Mouse (Mus musculus) megakaryocyte-erythroid progenitor cell, adult 5-6 weeks (primary cell): ENCODE data around the gene Zeb2. TPM values are rescaled to one million over a fixed set of nuclear protein-coding genes. Genes with fewer than 3 reads are reported as not detected.

ENCODE experiments used
- ATAC-seq: replicated peaks from 2 replicates; pipeline ENCODE4 v1.8.0; 2016; ENCODE audit warnings: mild to moderate bottlenecking, inconsistent platforms; ENCODE audit not compliant: severe bottlenecking, poor library complexity, low FRiP score, low TSS enrichment
- total RNA-seq, 2 experiments: library from RNA; stranded (forward) in 1 of 2; stranded (reverse) in 1 of 2; fragments of 200-1000, 215-1000 nt in 1 of 2; fragments of >200 nt in 1 of 2; fragmentation: Nextera tagmentation in 1 of 2; gene quantifications; 2 replicates each; pipeline ENCODE4 v1.2.3; 2014 to 2017

Zeb2 gene
- total RNA-seq, 2 experiments from 2014 or later, result 119 to 125 TPM

DNA sequence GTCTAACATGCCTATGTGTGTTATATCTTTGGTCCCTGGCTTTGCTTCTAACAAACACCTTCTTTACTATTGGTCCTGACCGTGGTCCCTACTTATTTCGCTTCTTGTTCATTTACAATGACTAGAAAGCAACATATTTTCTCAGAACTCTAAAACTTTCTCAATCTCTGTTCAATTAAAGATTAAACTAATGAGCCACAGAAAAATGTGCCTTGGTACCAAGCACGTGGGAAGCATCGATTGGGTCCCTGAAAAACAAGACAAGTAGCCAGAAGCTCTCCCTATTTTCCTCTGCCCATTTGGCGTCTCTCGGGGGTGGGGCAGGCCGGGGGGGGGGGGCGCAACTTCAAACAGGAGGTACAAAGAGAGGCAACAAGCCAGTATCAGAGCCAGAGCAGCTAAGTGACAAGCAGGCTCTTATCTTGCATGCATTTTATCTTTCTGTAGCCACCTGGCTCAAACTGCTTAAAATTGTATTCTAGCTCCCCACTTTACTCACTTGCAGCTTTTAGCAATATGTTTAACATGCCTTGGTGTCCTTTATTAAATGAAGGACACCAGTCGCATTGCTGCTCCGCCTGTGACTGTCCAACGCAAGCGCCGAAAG is 76.4 kb downstream of the Zeb2 start:
- peak; percentile 73 for ATAC-seq

DNA sequence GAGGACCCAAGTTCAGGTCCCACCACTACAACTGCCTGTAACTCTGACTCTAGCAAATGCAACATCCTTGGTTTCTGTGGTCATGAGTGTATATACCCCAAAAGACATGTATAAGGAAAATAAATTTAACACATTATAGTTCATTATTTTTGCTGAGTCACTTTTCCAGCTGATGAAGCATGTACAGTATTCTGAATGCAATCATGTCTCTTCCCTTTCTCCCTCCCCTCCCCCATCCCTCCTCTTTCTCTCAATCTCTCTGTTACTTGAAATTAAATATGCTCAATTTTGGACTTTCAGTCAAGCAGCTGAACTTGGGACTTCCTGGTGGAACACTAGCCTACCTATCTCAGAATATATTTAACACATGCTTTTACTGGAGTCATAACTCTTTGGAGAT is 77.7 kb downstream of the Zeb2 start:
- no peak for ATAC-seq

DNA sequence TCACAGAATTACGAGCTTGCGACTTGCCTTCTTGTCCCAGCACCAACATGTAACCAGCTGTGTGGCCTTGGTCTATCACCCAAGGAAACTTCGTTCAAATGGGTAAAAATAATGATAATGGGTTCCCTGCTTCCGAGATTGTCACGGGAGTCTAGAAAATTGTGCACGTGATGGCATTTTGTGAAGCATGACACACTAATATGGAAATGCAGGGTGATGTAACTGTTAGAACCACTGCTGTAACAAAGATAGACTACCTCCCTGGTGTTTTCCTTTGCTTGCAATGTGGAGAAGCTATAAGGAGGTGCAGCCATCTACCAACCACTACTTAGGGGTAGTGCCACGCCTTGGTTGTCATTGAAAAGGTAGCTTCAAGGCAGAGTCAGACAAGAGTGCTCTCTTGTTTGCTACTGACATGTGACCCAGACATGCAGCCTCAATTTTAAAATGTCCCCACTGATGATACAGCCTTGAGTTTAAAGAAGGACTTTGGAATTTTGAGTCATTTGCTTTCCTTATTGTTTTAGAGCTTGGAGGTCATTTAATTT is 89.0 kb downstream of the Zeb2 start:
- no peak for ATAC-seq

DNA sequence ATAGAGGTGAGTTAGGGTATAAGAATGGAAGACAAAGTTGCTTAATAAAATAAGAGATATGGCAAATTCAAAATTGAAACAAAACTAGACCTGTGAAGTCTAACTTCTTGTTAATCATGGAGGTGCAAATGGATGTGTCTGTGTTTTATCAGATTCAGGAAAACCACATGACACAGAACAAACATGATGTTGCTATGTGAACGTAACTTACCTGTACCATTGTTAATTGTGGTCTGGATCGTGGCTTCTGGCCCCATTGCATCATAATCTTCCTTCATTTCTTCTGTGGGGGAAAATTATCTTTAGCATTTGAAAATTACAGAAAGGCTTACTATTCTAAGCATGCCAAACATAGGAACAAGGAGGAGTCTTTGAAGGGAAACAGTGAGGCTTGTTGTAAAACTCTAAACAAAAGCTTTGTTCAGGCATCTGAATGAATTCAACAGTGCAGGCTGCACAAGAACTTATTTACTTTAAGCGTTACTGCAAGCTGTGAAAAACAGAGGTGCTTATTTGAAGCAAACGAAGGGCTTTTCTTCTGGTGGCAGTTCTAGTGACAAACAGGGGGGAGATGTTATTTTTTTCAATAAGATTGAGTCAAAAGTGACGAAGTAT is 99.9 kb downstream of the Zeb2 start:
- ATAC-seq, result no peak

DNA sequence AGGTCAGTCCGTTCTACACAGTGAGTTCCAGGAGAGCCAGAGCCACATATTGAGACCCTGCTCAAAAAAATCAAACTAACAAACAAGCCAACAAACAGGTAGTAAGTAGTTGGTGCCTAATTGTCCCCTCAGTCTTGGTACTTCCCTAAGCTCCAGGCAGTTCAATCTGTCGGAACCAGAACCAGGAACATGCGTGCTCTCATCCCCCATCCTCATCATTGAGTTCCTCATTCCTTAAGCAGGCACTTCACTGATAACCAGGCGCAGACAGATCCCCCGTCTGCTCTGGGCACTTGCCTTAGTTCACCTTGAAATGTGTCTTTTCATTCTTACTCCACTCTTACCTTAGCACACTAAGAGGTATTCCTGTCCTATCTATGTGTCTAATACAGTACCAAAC is 103.9 kb downstream of the Zeb2 start:
- ATAC-seq, result peak; percentile 37; the same call in 1 of the 2 replicates

DNA sequence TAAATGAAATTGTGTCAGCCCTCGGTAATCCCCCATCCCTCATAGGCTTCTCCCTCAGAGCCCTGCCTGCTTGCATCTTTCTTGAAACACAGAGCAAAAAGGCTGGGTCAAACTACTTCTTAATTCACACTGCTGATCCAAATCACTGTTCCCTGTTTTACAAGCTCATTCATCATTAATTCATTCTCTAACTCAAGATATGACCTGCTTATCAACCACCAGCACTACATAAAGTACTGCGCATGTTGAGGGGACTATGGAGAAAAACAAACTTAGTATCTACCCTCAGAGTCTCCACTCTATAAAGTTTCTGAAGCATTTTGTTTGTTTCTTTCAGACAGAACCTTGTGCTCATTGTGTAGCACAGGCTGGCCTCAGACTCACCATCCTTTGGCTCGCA is 104.5 kb downstream of the Zeb2 start:
- ATAC-seq, result peak; percentile 22; the same call in 1 of the 2 replicates

DNA sequence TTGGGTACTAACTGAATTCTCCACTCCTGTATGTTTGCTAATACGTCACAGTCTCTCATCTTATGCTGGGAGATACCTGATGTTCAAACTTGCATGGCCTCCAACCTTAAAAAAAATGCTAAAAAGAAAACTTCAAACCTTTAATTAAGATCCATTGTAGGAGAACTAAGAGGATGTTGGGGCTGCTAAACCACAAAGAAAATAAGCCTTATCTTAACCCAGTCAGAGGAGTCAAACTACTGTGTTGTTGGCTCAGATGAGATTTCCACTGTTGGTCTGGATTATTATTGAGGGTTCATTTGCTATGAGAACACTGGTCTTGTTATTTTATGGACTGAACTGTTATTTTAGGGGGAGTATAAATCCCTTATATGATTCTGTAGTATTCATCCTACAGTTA is 106.5 kb downstream of the Zeb2 start:
- ATAC-seq, result peak; percentile 81

DNA sequence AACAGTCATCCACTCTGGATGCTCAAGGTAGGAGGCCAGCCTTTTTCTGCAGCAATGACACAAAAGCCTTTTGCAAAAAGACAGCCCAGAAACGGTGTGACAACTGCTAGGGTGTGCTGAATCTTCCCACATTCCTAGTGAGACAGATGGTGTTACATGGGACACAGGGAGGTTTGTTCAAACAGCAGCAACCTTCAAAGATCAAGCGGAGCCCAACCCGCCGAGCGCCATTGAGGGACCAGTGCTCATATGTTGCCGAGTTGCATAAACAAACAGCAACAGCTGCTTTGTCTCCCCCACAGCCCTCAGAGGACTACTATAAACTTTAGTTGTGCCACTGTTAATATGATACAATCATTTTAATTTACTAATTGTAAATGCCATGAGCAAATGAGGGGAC is 117.3 kb downstream of the Zeb2 start:
- no peak for ATAC-seq

DNA sequence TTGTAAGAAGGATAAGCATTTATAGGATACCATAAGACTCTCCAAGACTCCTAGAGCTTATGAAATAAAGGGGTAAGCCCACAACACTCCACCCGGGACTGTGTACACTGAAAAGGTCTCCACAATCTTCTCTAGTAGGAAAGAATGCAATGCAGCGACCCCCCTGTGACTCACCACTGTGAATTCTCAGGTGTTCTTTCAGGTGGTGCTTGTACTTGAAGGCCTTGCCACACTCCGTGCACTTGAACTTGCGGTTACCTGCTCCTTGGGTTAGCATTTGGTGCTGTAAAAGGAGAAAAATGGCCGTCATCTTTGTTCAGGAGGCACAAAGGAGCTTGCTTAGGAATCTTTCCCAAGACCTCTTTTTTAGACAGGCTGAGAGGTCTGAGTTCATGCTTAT is 118.5 kb downstream of the Zeb2 start:
- ATAC-seq, result no peak

DNA sequence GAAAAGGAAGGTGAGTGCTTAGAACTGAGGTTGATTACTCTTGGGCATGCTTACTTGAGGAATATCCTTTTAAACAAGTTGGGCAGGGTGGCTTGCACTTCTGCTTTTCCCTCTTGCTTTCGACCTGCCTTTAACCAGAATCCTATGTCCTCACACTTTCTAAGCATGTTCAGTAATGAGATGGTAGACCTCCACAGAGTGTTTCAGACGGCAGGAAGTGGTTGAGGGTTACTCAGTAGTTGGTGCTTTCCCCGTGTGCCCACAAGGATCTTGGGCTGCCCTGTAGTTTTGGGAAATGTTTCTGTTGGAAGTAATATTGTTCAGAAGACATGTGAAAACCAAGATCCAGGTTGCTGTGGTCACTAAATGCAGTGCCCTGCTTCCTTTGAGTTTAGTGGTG is 135.5 kb downstream of the Zeb2 start:
- ATAC-seq, result 0 out of 2 replicates have a peak, but pooled peaks have one; percentile 20

DNA sequence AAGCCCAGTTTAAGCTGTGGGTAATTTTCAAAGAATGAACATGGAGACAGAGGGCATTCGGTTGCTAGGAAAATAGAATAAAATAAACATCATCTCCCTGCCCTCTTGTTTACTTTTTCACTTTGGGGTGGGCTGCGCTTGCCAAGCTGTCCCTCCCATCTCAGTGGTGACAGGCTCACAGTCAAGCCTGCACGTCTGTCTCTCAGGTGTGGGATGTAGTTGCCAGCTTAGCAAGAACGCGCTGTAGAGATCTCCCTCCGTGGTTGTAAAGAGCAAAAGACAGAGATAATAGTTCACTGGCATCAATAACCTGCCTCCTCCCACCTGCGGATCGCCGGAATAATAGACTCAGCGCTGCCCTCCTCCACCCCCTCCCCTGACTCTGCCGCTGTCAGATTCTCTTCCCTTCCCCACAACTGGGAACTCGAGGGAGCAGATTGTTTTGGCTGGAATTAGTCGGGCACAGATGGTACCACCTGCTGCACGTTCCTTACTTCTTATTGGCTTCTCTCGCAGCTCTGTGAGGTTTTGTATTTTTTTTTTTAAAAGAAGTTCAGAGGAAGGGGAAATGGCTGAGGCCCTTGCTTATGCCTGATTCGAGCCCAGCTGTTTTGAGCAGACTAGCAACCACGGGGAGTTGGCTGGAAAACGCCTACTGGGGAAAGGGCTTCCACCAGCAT is 138.0 kb downstream of the Zeb2 start:
- ATAC-seq, result peak; percentile 61

DNA sequence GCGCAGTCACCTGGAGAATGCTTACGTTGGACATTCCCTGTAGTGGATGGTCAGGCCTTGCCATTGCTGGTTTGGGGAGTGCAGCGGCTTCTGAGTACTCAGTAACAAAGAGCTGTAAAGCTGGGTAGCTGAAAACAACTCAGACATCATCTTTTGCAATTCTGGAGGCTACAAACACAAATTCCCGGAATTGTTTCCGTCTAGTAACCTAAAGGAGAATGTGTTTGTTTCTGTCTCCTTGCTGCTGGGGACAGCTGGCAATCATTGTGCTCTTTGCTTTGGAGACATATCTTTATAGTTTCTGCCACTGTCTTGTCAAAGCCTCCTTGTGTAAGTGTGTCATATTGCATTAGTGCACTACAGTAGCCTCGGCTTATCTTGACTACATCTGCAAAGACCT is 139.2 kb downstream of the Zeb2 start:
- ATAC-seq, result no peak

DNA sequence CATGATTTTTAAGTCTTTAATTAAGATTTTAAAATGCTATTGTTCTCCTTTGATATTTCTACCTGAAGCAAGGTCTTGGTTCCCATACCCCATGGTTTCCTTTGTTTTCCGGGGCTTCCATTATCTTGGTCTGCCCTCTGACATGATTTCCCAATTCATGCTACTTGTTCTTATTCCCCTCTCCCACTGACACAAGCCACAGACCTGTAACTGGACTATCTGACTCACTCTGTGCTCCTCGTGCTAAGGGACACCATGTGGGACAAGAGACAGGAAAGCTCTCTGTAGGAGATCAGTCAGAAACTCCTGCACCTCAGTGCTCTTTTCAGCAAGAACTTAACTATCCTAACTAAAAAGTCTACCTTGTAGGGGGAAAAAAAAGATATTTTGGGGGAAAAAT is 139.6 kb downstream of the Zeb2 start:
- no peak for ATAC-seq

DNA sequence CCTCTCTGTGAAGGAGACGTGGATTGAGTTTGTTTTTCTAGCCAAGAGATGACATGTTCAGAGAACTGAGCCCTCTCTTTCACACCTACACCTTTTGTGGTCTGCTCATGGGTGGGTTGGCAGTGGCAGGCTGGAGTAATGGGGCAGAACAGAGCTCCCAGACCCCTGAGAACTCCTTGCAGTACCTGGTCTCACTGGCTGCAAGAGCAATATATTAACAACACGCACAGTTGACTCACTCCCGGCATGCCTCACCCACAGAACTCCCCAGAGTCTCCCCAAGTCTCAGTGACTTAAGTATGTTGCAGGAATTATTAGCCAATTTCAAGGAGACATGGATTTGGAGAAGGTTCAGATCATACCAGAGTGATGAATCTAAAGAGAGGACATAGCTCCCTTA is 140.1 kb downstream of the Zeb2 start:
- ATAC-seq, result no peak

DNA sequence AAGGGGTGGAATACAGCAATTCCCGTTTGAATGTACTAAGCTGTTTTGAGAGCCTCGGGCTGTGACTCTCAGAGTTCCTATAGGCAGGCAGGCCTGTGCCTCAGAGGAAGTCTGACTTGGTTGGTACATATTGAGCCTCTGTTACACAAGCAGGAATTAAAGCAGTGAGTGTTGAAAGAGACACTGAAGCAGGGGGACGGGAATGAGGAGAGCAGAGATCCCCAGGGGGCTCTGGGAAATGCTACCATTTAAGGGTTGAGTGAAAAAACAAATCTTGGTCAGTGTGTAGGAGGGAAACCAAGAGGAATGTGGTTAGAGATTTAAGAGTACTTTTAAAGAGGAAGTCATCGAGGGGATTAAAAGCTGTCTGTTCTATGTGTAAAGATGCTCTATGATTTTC is 140.7 kb downstream of the Zeb2 start:
- ATAC-seq, result no peak

DNA sequence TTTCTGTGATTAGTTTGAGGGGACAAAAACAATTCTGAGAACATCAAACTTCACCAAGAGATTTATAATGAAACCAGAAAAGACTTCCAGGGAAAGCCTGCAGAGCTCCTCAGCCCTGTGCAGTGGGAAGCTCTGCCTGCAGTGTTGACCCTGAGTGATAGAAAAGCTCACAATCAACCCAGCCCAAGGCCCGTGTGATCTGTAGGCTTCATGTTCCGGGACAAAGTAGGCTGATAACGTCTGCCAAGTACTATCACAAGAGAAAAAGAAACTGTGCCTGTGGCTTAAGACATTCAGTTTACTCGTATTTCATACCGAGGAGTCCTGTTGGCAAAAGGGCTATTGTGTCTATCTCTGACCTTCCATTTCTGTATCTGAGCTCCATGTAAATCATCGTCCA is 143.4 kb downstream of the Zeb2 start:
- peak; percentile 61 for ATAC-seq

DNA sequence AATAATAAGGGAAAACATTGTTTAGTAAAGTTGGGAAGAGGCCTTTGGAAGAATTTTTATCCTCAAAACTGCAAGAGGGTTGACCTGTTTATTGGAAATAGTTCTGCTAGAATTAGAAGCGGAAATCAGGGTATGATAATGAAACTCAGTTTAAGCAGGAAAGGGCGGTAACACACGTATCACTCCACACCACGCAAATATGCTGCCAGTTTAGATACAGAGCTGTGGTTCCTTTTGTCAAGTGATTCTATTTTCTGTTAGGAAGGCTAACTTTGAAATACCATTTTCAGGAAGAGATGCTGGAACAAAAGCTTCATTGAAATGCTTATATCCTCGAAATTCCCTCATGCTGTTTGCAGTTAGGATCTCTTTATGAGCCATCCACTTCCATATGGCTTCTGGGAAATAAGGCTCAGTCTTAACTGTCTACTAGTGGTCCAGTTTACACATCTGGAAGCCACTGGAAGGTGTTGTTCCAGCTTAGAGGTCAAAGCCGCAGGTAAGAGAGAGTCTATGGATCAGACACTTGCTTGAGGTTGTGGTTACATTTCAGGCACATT is 147.0 kb downstream of the Zeb2 start:
- ATAC-seq, result peak; percentile 79

DNA sequence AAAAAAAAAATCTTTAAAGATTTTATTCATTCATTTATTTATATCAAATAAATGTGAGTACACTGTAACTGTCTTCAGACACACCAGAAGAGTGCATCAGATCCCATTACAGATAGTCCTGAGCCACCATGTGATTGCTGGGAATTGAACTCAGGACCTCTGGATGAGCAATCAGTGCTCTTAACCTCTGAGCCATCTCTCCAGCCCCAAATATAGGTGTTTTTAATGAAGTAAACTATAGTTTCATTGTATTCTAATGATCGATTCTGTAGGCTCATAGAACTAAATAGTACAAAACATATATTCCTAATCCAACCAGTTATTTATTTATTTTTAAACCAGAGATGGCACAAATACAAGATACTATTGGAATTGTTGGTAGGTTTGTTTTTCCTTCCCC is 147.6 kb downstream of the Zeb2 start:
- ATAC-seq, result no peak

DNA sequence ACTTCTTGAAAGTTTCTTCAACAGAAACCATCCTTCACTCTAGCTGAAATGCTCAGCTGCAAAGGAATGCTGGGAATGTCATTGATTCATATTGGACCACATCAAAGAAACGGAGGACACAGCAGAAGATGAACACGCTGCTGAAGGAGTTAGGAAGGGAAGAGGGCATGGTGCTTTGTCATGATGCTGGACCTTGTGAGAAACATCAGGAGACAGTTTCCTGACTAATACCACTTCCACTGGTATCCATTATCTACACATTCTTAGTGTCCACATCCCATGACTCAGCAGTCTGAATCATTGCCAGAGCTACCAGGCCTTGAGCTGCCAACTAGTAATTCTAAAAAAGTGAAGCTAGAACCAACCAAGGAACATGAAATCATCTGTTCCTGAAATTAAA is 148.0 kb downstream of the Zeb2 start:
- peak; percentile 36 for ATAC-seq

DNA sequence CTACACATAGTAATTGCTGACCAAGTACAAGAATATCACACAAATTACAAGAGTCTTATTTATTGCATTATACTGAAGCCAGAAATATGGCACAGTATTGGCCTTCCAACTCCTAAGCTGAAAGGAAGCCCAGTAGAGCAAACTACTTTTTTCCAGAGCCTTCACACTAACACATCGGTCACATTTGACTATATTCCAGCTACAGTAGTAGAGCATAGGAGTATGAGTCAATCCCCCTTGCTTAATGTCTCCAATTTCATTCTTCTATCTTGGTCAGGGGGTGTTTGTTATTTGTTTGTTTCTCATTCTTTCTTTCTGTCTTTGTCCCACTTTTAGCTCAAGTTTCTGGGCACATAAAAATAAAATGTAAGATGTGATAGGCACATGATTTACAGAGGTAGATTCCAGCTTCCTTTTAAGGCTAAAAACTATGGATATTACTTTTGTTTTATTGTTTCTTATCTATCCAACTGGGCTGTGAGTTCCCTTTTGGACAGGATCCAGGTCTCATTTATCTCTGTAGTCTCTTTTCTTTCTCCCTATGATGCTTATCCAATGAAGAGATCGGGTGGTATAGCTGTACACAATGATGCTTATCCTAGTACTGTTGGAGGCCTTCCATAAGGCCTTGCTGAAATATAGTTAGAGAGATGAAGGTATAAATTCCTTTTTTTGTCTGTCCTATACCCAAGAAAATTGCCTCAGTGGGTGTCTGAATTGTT is 151.2 kb downstream of the Zeb2 start:
- no peak for ATAC-seq
